Mouse (Mus musculus) liver, embryonic 11.5 days (tissue): ENCODE measurements around the gene Pbx1. TPM values are rescaled to one million over a fixed set of nuclear protein-coding genes. Genes with fewer than 3 reads are reported as not detected.

Source experiments
- ATAC-seq: fragments of 200-750 bp; cut with Nextera tagmentation; replicated peaks from 2 replicates; pipeline ENCODE4 v1.8.0; 2017; ENCODE audit warnings: moderate number of reproducible peaks, mild to moderate bottlenecking, moderate TSS enrichment, moderate library complexity; ENCODE audit not compliant: low FRiP score
- DNase-seq: peaks from one replicate; pipeline ENCODE4 v3.0.0-alpha.2; 2017; ENCODE audit warnings: low spot score
- H3K27ac ChIP-seq: fragments of 300-500 bp; sonication (generic); 2 replicates; pipeline ENCODE4 v1.5.1; 2014; ENCODE audit warnings: mild to moderate bottlenecking, low read depth, low read length, control low read depth
- H3K27me3 ChIP-seq: fragments of 300-500 bp; sonication (generic); replicated peaks from 2 replicates; pipeline ENCODE4 v1.6.1; 2014; ENCODE audit warnings: low read length, mixed read lengths; ENCODE audit not compliant: control insufficient read depth, insufficient read depth
- H3K36me3 ChIP-seq: fragments of 300-500 bp; sonication (generic); 2 replicates; pipeline ENCODE4 v1.6.1; 2014; ENCODE audit warnings: mild to moderate bottlenecking, low read length, moderate library complexity, mixed read lengths; ENCODE audit not compliant: control insufficient read depth, insufficient read depth
- H3K4me1 ChIP-seq: fragments of 300-500 bp; sonication (generic); replicated peaks from 2 replicates; pipeline ENCODE4 v1.6.1; 2014; ENCODE audit warnings: low read length, mixed read lengths; ENCODE audit not compliant: control insufficient read depth, insufficient read depth
- H3K4me2 ChIP-seq: fragments of 300-500 bp; sonication (generic); 2 replicates; pipeline ENCODE4 v1.6.1; 2014; ENCODE audit warnings: mild to moderate bottlenecking, control low read depth, moderate library complexity
- H3K4me3 ChIP-seq: fragments of 300-500 bp; sonication (generic); 2 replicates; pipeline ENCODE4 v1.5.1; 2014; ENCODE audit warnings: low read depth, low read length, control low read depth
- H3K9ac ChIP-seq: fragments of 300-500 bp; sonication (generic); 2 replicates; pipeline ENCODE4 v1.6.1; 2014; ENCODE audit warnings: low read depth, low read length, control low read depth
- H3K9me3 ChIP-seq: fragments of 300-500 bp; sonication (generic); 2 replicates; pipeline ENCODE4 v1.6.1; 2016; ENCODE audit warnings: low read length, inconsistent platforms, mixed read lengths; ENCODE audit not compliant: control insufficient read depth
- WGBS: fragments of 180-500 bp; shearing (Covaris S2); extraction: QIAGEN DNeasy Blood & Tissue Kit; methylation state at CpG from one replicate; pipeline ENCODE4 v1.1.7; 2014; 5-methylcytosine and 5-hydroxymethylcytosine counted together
- polyA plus RNA-seq: library from polyadenylated mRNA; unstranded; fragments of >200 nt; fragmentation: Nextera tagmentation; extraction: Ambion mirVana; gene quantifications from 2 replicates; pipeline ENCODE4 v1.2.1, GENCODE M21; 2014

The Pbx1 gene
- polyA plus RNA-seq, 1 experiment from 2014 or later = 17.0 TPM

DNA sequence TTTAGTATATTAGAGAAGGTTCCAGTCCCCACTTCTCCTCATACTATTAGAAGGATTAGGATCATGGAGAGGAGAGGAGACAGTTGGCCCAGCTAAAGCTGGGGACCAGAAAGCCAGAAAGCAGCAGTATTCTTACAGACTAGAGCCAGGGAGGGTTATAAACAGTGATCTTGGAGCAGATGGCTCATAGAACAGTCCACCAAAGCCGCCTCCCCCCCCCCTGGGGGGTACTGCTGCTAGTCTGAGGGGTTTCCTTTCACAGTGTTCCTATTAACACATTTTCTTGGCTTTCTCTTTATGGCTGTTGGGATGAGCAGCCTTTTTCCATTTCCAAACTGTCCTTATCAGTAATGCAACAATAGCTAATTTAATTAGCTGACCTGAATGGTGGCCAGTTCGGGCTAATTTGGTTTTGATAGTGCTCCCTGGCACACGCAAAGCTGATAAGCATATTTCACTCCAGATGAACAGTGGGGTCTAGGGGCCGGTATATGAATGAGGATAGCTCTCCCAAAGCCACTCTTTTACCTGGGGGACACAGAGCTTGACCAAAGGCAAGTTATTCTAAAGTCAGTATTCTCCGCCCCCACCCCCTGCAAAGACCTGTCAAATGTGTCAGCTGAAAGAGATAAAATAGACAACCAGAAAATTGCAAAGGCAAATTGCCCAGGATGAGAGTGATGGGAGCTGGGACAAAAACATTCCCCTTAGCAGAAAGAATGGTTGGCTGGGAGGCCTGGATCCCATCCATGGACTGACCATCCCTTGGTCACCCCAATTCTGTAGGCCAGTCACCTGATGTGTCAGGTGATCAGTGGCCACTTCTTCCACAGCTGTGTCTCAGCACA is 307.2 kb downstream of the Pbx1 start:
- DNase-seq (no peak), ATAC-seq (no peak)
- Histone ChIP-seq H3K4me3 (no peak overlapping the region), H3K4me2 (no peak overlapping the region), H3K9ac (no peak overlapping the region), H3K27ac (no peak overlapping the region), H3K36me3 (no peaks in the 10 kb centered on the region), H3K27me3 (no peaks in the 10 kb centered on the region), H3K9me3 (no peaks in the 10 kb centered on the region), H3K4me1 (no peaks in the 10 kb centered on the region)
- WGBS = 63% methylated on average over 5 of the region's 5 CpGs

DNA sequence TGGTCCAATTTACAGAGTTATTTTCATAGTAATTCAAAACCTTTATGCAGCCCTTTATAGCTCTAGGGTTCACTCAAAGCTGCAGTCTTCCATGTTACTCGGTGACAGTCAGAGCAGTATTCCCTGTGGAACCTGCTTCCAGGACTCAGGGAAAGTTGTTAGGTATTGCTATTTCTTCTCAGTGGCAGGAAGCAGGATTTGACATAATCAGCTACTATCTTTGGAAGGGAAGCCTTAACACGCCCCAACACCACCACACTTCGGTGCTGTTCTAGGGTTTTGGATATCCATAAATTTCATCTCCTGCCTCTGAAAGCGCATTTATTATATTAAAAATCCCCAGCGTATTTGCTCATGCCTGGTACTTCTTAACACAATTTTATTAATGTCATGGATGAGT is 314.0 kb downstream of the Pbx1 start:
- WGBS = 82% methylated on average over 5 of the region's 5 CpGs
- no peak overlapping the region for H3K9ac ChIP-seq

GRCm38 (mm10) chr1:168117367-168117766 is 314.7 kb downstream of the Pbx1 start:
- Histone ChIP-seq H3K9ac (no peak overlapping the region), H3K9me3 (no peaks in the 10 kb centered on the region), H3K36me3 (no peaks in the 10 kb centered on the region), H3K27ac (no peak overlapping the region), H3K27me3 (no peaks in the 10 kb centered on the region), H3K4me3 (no peak overlapping the region), H3K4me2 (no peak overlapping the region), H3K4me1 (no peaks in the 10 kb centered on the region)
- DNase-seq (no peak), ATAC-seq (no peak)
- WGBS = 79% methylated on average over 4 of the region's 4 CpGs

More for the DNA sequence above, 314.0 kb downstream of the Pbx1 start:
- Histone ChIP-seq H3K27me3 (no peaks in the 10 kb centered on the region), H3K36me3 (no peaks in the 10 kb centered on the region), H3K4me1 (no peaks in the 10 kb centered on the region), H3K27ac (no peak overlapping the region), H3K4me2 (no peak overlapping the region), H3K9me3 (no peaks in the 10 kb centered on the region), H3K4me3 (no peak overlapping the region)
- ATAC-seq (no peak), DNase-seq (no peak)

GRCm38 (mm10) chr1:168109797-168110196 is 322.3 kb downstream of the Pbx1 start:
- H3K4me2 ChIP-seq = no peak overlapping the region
- no peaks in the 10 kb centered on the region for H3K4me1 ChIP-seq
- DNase-seq (no peak), ATAC-seq (no peak)
- H3K9me3 ChIP-seq = no peaks in the 10 kb centered on the region
- no peak overlapping the region for H3K4me3 ChIP-seq
- no peaks in the 10 kb centered on the region for H3K36me3 ChIP-seq
- no peak overlapping the region for H3K27ac ChIP-seq
- no peak overlapping the region for H3K9ac ChIP-seq
- H3K27me3 ChIP-seq = no peaks in the 10 kb centered on the region
- 78% methylated on average over 8 of the region's 8 CpGs for WGBS

GRCm38 (mm10) chr1:168103821-168104220 is 328.2 kb downstream of the Pbx1 start:
- Histone ChIP-seq H3K9me3 (no peaks in the 10 kb centered on the region), H3K4me1 (no peaks in the 10 kb centered on the region), H3K36me3 (no peaks in the 10 kb centered on the region), H3K4me3 (no peak overlapping the region), H3K27ac (no peak overlapping the region), H3K27me3 (no peaks in the 10 kb centered on the region), H3K9ac (no peak overlapping the region), H3K4me2 (no peak overlapping the region)
- no peak for ATAC-seq
- WGBS = 63% methylated on average over 2 of the region's 2 CpGs
- DNase-seq = no peak

GRCm38 (mm10) chr1:168101514-168101913 is 330.6 kb downstream of the Pbx1 start:
- Histone ChIP-seq H3K27ac (no peak overlapping the region), H3K9me3 (no peaks in the 10 kb centered on the region), H3K9ac (no peak overlapping the region), H3K36me3 (no peaks in the 10 kb centered on the region), H3K4me3 (no peak overlapping the region), H3K27me3 (no peaks in the 10 kb centered on the region), H3K4me2 (no peak overlapping the region), H3K4me1 (no peaks in the 10 kb centered on the region)
- ATAC-seq = no peak
- 67% methylated on average over 3 of the region's 3 CpGs for WGBS
- DNase-seq = no peak

DNA sequence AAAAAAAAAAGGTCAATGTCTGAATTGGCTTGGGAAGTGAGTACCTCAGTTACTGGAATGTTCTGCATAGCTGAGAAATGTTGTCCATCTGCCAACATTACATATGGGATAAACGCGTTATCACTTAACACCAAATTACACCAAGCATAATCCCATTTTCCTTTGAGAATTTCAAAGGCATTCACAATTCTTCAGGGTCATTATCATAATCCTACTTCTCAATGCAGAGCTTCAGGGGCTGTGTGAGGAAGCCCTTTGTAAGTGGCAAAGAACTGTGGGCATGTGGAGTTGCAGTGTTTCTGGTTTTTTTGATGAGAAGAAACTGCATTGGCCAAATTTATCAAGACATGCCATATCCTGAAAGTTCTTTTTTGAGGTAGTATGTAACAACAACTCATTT is 333.3 kb downstream of the Pbx1 start:
- Histone ChIP-seq H3K36me3 (no peaks in the 10 kb centered on the region), H3K9me3 (no peaks in the 10 kb centered on the region), H3K4me1 (no peaks in the 10 kb centered on the region), H3K27me3 (no peaks in the 10 kb centered on the region), H3K9ac (no peak overlapping the region), H3K27ac (no peak overlapping the region), H3K4me3 (no peak overlapping the region), H3K4me2 (no peak overlapping the region)
- no peak for DNase-seq
- WGBS = 95% methylated on average over 2 of the region's 2 CpGs
- no peak for ATAC-seq

DNA sequence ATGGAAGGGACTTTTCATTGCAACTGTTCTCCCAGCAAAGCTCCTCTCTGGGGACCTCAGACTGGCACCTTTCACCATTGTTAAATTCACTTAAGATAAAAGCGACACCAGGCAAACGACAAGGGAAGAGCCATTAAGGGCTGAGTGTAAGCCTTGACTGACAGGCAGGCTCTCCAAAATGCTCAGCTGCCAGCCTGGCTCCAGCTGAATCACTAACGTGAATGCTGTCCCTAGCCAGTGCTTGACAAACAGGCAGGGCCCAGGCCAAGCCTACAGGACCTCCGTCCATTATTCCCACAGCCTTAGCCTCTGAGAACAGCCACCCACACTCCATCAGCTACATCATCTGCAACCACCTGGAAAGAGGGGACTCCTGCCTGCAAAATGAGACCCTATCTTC is 337.4 kb downstream of the Pbx1 start:
- no peak overlapping the region for H3K4me3 ChIP-seq
- no peaks in the 10 kb centered on the region for H3K36me3 ChIP-seq
- H3K27ac ChIP-seq = no peak overlapping the region
- H3K27me3 ChIP-seq = no peaks in the 10 kb centered on the region
- DNase-seq = no peak
- H3K4me1 ChIP-seq = no peaks in the 10 kb centered on the region
- H3K4me2 ChIP-seq = no peak overlapping the region
- no peaks in the 10 kb centered on the region for H3K9me3 ChIP-seq
- no peak for ATAC-seq
- H3K9ac ChIP-seq = no peak overlapping the region
- WGBS = 40% methylated on average over 4 of the region's 4 CpGs

- ATAC-seq = no peak; the same call in 1 of the 2 replicates
- H3K9me3 ChIP-seq = no peaks in the 10 kb centered on the region
- H3K4me2 ChIP-seq = no peak overlapping the region
- no peaks in the 10 kb centered on the region for H3K36me3 ChIP-seq
- H3K4me1 ChIP-seq = no peaks in the 10 kb centered on the region
- no peak overlapping the region for H3K27ac ChIP-seq
- H3K9ac ChIP-seq = no peak overlapping the region
- 75% methylated on average over 2 of the region's 2 CpGs for WGBS
- H3K27me3 ChIP-seq = no peaks in the 10 kb centered on the region
- no peak for DNase-seq
- no peak overlapping the region for H3K4me3 ChIP-seq
Observed at GRCm38 (mm10) chr1:168093044-168093443, 339.0 kb downstream of the Pbx1 start.
